Mouse (Mus musculus) heart, embryonic 10.5 days (tissue): ENCODE data around the gene Pik3c2b. TPM values are rescaled to one million over a fixed set of nuclear protein-coding genes. Genes with fewer than 3 reads are reported as not detected.

ENCODE experiments used
- DNase-seq: peaks from one replicate; pipeline ENCODE4 v3.0.0-alpha.2; 2017; ENCODE audit warnings: low spot score
- H3K27ac ChIP-seq: fragments of 300-500 bp; sonication (generic); 2 replicates; pipeline ENCODE4 v1.5.1; 2016; ENCODE audit warnings: mild to moderate bottlenecking
- H3K27me3 ChIP-seq: fragments of 300-500 bp; sonication (generic); 2 replicates; pipeline ENCODE4 v1.6.1; 2016; ENCODE audit warnings: mild to moderate bottlenecking; ENCODE audit not compliant: poor library complexity, insufficient read depth, severe bottlenecking
- H3K36me3 ChIP-seq: fragments of 300-500 bp; sonication (generic); 2 replicates; pipeline ENCODE4 v1.6.1; 2016; ENCODE audit warnings: mild to moderate bottlenecking, moderate library complexity
- H3K4me1 ChIP-seq: fragments of 300-500 bp; sonication (generic); 2 replicates; pipeline ENCODE4 v1.6.1; 2016; ENCODE audit warnings: mild to moderate bottlenecking
- H3K4me3 ChIP-seq: fragments of 300-500 bp; sonication (generic); 2 replicates; pipeline ENCODE4 v1.5.1; 2016; ENCODE audit warnings: mild to moderate bottlenecking, moderate library complexity
- H3K9me3 ChIP-seq: fragments of 300-500 bp; sonication (generic); 2 replicates; pipeline ENCODE4 v1.6.1; 2016; ENCODE audit warnings: mild to moderate bottlenecking, moderate library complexity
- WGBS: fragments of 180-500 bp; shearing (Covaris S2); methylation state at CpG from one replicate; pipeline ENCODE4 v1.1.7; 2016; 5-methylcytosine and 5-hydroxymethylcytosine counted together
- polyA plus RNA-seq: library from polyadenylated mRNA; unstranded; fragments of >200 nt; fragmentation: Nextera tagmentation; extraction: Ambion mirVana; gene quantifications from 2 replicates; pipeline ENCODE4 v1.2.1, GENCODE M21; 2016

Pik3c2b gene
- polyA plus RNA-seq, 1 experiment from 2014 or later = 7.9 TPM

DNA sequence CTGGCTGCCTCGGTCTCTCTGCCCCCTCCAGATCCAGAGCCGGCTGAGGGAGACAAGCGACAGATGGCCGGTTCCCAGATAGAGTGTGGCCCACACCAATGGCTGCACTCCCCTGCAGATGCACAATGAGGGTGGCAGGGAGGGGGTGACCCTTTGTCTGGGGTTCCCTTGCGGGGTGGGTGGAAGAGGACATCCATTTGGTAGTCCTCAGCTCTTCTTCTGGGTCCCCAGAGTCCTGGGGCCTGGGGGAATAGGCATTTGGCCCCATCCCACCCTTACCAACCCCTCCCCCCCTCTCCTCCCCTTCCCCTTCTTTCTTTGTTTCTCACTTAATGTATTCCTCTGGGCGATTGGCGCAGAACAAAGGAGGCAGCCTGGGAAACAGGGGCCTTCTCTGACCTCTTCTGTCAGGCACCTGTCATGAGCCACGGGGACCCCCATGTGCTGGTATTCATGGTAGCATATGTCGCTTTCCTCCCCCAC is 34.7 kb downstream of the Pik3c2b start:
- WGBS = 39% methylated on average over 9 of the region's 9 CpGs
- peaks cover 82% of the 10 kb centered on the region for H3K36me3 ChIP-seq
- no peak for DNase-seq
- H3K4me1 ChIP-seq = peaks cover 50% of the 10 kb centered on the region
- no peaks in the 10 kb centered on the region for H3K27me3 ChIP-seq
- no peak overlapping the region for H3K4me3 ChIP-seq
- no peaks in the 10 kb centered on the region for H3K9me3 ChIP-seq
- H3K27ac ChIP-seq = no peak overlapping the region

GRCm38 (mm10) chr1:133080717-133081116 is 35.2 kb downstream of the Pik3c2b start:
- DNase-seq = no peak
- peaks cover 84% of the 10 kb centered on the region for H3K36me3 ChIP-seq

DNA sequence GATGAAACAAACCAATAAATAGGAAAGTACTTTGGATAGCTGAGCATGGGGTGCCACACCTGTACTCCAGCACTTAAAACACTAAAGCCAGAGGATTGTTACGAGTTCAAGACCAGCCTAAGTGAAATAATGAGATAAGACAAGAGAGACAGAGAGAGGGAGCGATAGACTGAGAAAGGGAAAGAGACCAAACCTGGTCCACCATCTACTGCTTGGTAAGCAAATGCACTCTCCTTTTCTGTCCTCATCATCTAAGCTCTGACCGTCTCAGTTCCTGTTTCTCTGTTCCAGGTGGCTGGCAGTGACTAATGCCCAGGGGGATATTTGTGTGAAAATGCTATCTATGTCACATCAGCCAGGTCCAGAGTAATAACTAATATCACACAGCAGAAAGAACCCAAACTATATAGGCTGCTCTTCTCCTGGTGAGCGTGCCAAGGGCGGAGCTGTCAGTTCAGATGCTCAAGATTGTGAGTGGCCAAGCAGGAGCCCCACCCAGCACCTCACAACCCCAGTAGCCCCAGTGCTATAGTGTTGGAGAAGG is 37.6 kb downstream of the Pik3c2b start:
- 86% methylated on average over 5 of the region's 5 CpGs for WGBS
- Histone ChIP-seq H3K27ac (peak overlapping the region; percentile 86), H3K27me3 (no peaks in the 10 kb centered on the region), H3K36me3 (peaks cover 72% of the 10 kb centered on the region), H3K9me3 (no peaks in the 10 kb centered on the region), H3K4me1 (peaks cover 46% of the 10 kb centered on the region), H3K4me3 (no peak overlapping the region)
- DNase-seq = no peak

More at GRCm38 (mm10) chr1:133080717-133081116, 35.2 kb downstream of the Pik3c2b start:
- H3K4me3 ChIP-seq = no peak overlapping the region
- WGBS = 73% methylated on average over 6 of the region's 6 CpGs
- H3K27ac ChIP-seq = no peak overlapping the region
- no peaks in the 10 kb centered on the region for H3K27me3 ChIP-seq
- peaks cover 55% of the 10 kb centered on the region for H3K4me1 ChIP-seq
- no peaks in the 10 kb centered on the region for H3K9me3 ChIP-seq

GRCm38 (mm10) chr1:133083942-133084625 is 38.6 kb downstream of the Pik3c2b start:
- no peaks in the 10 kb centered on the region for H3K27me3 ChIP-seq
- H3K27ac ChIP-seq = peak overlapping the region; percentile 86
- 39% methylated on average over 11 of the region's 11 CpGs for WGBS
- H3K4me1 ChIP-seq = peaks cover 46% of the 10 kb centered on the region
- no peaks in the 10 kb centered on the region for H3K9me3 ChIP-seq
- peaks cover 70% of the 10 kb centered on the region for H3K36me3 ChIP-seq
- H3K4me3 ChIP-seq = peak overlapping the region; percentile 8; the same call in 1 of the 2 replicates
- DNase-seq = peak; percentile 85

DNA sequence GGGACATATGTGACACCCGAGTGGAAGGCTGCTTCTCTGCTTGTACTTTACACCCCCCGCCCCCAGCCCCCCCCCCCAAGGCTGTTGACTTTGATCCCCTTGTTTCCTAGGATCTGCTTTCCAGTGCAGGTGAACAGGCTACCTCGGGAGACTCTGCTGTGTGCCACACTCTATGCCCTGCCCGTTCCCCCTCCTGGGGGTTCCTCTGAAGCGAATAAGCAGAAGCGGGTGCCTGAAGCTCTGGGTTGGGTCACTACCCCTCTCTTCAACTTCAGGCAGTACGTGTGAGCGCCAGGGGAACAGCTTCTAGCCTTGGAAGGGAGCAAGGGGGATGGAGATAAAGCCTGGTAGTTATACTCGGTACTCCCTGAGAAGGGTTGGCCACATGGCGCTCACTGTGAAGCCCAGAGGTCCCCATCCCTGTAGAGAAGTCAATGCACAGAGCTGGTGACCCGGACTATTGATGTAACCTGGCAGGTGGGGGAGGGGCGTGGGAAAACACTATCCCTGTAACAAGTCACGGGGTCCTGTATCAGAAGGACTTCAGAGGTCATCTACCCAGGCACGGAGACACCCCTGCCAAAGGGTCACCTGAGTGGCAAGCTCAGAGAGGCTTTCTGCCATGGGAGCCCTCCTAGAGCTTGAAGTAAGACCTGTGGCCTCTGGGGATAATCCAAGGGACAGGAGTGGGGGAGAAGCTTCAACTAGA is 39.4 kb downstream of the Pik3c2b start:
- no peak for DNase-seq
- Histone ChIP-seq H3K4me1 (peaks cover 46% of the 10 kb centered on the region), H3K27me3 (no peaks in the 10 kb centered on the region), H3K4me3 (no peak overlapping the region), H3K27ac (peak overlapping the region; percentile 86), H3K9me3 (no peaks in the 10 kb centered on the region), H3K36me3 (peaks cover 67% of the 10 kb centered on the region)
- WGBS = 76% methylated on average over 13 of the region's 14 CpGs

DNA sequence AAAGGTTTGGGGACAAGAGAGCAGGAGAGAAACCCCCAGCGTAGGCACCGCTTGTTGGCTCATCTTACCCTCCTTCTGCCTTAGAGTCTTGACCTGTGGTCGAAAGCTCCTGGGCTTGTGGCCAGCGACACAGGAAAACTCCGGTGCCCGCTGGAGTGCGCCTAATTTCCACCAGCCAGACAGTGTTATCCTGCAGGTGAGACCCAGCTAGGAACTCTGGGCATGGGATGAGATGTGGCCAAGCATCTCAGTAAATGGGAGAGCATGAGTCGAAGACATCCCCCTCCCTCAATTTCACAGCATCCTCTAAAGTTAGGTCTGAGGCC is 39.9 kb downstream of the Pik3c2b start:
- Histone ChIP-seq H3K27me3 (no peaks in the 10 kb centered on the region), H3K36me3 (peaks cover 67% of the 10 kb centered on the region), H3K9me3 (no peaks in the 10 kb centered on the region), H3K27ac (peak overlapping the region; percentile 86; the same call in 1 of the 2 replicates), H3K4me3 (no peak overlapping the region), H3K4me1 (peaks cover 42% of the 10 kb centered on the region)
- DNase-seq = no peak
- WGBS = 96% methylated on average over 8 of the region's 8 CpGs

DNA sequence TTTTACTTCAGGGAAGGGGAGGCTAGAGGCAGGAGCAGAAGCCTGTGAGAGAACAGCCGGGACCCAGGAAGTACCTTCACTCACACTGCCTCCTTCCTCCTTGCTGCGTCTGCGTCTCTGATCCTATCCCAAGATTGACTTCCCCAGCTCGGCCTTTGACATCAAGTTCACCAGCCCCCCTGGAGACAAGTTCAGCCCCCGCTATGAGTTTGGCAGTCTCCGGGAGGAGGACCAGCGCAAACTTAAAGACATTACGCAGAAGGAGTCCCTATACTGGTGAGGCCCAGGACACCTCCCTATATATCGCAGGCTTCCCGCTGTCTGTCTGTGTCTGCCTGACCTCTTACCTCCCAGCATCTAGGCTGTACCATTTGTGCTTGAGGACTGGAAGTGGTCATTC is 41.3 kb downstream of the Pik3c2b start:
- no peaks in the 10 kb centered on the region for H3K9me3 ChIP-seq
- peaks cover 42% of the 10 kb centered on the region for H3K4me1 ChIP-seq
- no peaks in the 10 kb centered on the region for H3K27me3 ChIP-seq
- H3K4me3 ChIP-seq = no peak overlapping the region
- peaks cover 66% of the 10 kb centered on the region for H3K36me3 ChIP-seq
- WGBS = 86% methylated on average over 10 of the region's 10 CpGs
- no peak for DNase-seq
- H3K27ac ChIP-seq = peak overlapping the region; percentile 29; the same call in 1 of the 2 replicates

DNA sequence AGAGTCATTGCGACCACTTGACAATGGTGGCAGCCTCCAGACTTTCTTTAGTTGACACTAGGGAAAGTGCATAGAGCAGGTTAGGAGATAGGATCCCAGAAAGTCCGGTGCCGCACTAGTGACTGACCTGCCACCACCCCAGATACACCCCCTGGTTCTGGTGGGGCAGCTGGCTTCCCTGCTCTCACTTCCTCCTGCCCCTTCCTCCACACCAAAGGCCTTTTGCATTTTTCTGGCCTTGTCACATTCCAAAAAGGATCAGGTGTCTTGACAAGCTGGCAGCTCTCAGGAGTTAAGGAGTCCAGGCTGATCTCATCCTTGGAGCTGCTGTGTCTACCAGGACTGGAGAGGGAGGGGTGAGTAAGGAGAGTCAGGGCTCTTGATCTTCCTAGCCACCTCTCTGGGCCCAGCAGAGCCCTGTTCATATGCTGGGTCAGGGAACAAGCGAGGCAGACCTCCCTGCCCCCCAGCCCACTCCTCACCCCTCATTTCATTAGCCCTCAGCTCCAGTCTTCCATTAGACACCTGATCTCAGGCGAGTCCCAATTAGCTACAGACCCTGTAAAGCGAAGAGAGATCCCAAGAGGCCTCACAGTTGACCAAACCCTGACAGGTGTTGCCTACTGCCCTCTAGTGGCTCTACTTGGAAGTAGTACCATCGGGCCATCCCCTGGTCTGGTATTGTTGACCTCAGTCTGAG is 41.9 kb downstream of the Pik3c2b start:
- DNase-seq = peak; percentile 85
- peaks cover 66% of the 10 kb centered on the region for H3K36me3 ChIP-seq
- H3K9me3 ChIP-seq = no peaks in the 10 kb centered on the region
- H3K4me3 ChIP-seq = no peak overlapping the region
- H3K27ac ChIP-seq = peak overlapping the region; percentile 62; the same call in 1 of the 2 replicates
- no peaks in the 10 kb centered on the region for H3K27me3 ChIP-seq
- peaks cover 42% of the 10 kb centered on the region for H3K4me1 ChIP-seq
- WGBS = 41% methylated on average over 7 of the region's 7 CpGs

DNA sequence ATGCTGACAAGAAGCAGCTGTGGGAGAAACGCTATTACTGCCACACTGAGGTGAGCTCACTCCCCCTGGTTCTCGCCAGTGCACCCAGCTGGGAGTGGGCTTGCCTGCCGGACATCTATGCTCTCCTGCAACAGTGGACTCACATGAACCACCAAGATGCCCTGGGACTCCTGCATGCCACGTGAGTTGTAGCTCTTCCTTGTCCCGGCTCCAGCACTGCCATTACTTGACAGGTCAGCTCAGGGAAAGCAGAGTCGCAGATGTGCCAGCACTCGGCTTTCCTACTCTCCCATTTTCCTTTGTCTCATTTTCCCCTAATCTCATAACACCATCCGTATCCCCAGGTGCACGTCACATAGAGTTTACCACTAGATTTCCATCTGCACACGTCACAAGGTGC is 42.7 kb downstream of the Pik3c2b start:
- Histone ChIP-seq H3K4me3 (no peak overlapping the region), H3K9me3 (no peaks in the 10 kb centered on the region), H3K27ac (no peak overlapping the region), H3K27me3 (no peaks in the 10 kb centered on the region), H3K4me1 (peaks cover 39% of the 10 kb centered on the region), H3K36me3 (peaks cover 66% of the 10 kb centered on the region)
- DNase-seq = no peak
- 85% methylated on average over 10 of the region's 10 CpGs for WGBS

DNA sequence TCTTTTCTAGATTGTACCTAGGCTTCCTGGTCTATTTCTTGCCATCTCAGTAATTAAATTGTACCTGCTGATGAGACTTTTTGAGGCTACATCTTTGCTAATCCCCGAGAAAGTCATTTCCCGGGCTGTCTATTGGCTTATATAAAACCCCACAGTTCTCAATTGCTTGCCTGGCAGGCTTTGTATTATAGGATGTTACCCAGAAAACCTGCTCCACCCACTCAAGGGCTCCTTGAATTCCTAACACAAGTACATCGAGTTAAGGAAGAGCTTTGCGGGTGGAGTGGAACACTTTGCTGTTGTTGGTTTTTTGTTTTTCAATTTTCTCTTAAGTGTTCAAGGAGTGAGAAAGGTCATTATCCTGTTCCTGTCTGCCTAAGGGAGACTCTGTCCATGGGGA is 43.9 kb downstream of the Pik3c2b start:
- WGBS = 81% methylated on average over 4 of the region's 4 CpGs
- Histone ChIP-seq H3K27me3 (no peaks in the 10 kb centered on the region), H3K4me3 (no peak overlapping the region), H3K4me1 (peaks cover 27% of the 10 kb centered on the region), H3K27ac (no peak overlapping the region), H3K36me3 (peaks cover 69% of the 10 kb centered on the region), H3K9me3 (no peaks in the 10 kb centered on the region)
- no peak for DNase-seq

DNA sequence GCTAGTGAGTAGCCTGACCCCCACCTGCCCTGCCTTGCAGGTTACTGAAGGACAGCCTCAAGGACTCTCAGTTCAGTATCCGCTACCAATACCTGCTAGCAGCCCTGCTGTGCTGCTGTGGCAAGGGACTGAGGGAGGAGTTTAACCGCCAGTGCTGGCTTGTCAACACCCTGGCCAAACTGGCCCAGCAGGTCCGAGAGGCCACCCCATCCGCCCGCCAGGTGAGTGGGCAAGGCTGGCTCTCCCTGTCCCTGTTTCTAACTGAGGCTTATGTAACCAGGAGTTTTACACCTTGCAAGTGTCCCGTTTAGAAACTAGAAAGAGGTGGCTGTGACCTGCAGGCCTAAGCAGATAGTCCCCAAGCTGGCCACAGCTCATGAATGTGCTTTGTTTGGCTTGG is 45.2 kb downstream of the Pik3c2b start:
- 68% methylated on average over 6 of the region's 6 CpGs for WGBS
- peaks cover 15% of the 10 kb centered on the region for H3K4me1 ChIP-seq
- H3K4me3 ChIP-seq = no peak overlapping the region
- DNase-seq = no peak
- no peaks in the 10 kb centered on the region for H3K27me3 ChIP-seq
- H3K9me3 ChIP-seq = no peaks in the 10 kb centered on the region
- peaks cover 72% of the 10 kb centered on the region for H3K36me3 ChIP-seq
- no peak overlapping the region for H3K27ac ChIP-seq

DNA sequence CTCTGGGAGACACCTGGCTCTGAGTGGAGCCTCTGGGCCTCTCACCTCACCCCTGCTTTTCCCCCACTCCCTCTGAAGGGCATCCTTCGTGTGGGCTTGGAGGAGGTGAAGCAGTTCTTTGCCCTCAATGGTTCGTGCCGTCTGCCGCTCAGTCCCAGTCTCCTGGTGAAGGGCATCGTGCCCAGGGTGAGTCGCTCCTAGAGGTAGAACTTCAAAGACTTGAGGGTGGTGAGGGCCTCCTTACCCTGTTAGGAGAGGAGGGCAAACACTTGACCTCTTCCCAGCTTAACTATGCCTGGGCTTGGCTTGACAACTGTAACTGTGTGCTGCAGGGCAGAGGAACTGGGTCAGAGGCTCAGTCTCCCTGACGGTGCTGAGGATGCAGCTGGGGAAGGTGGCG is 46.0 kb downstream of the Pik3c2b start:
- Histone ChIP-seq H3K9me3 (no peaks in the 10 kb centered on the region), H3K27me3 (no peaks in the 10 kb centered on the region), H3K4me3 (no peak overlapping the region), H3K4me1 (peaks cover 11% of the 10 kb centered on the region), H3K36me3 (peaks cover 76% of the 10 kb centered on the region), H3K27ac (no peak overlapping the region)
- 83% methylated on average over 8 of the region's 8 CpGs for WGBS
- no peak for DNase-seq

- peaks cover 90% of the 10 kb centered on the region for H3K36me3 ChIP-seq
These were observed 48.3 kb downstream of the Pik3c2b start for GRCm38 (mm10) chr1:133093719-133094118.

More at GRCm38 (mm10) chr1:133093719-133094118, 48.3 kb downstream of the Pik3c2b start:
- Histone ChIP-seq H3K27me3 (no peaks in the 10 kb centered on the region), H3K4me1 (no peaks in the 10 kb centered on the region), H3K27ac (no peak overlapping the region), H3K4me3 (no peak overlapping the region), H3K9me3 (no peaks in the 10 kb centered on the region)
- WGBS = 88% methylated on average over 7 of the region's 7 CpGs
- no peak for DNase-seq
